Mouse (Mus musculus): ENCODE data around the gene Supt20.

Supt20 gene

GRCm38 (mm10) chr3:54708972-54709371 is 16.4 kb downstream of the Supt20 start:
- peak in 1 of 2 experiments; percentile 9 for DNase-seq

- DNase-seq = no peak
These were observed 21.6 kb downstream of the Supt20 start, which contains the start of gene Gm21958 for GRCm38 (mm10) chr3:54714253-54714652. Gm21958 (minus strand) TSS chr3:54714353.

- no peak for DNase-seq
These were observed 22.9 kb downstream of the Supt20 start for GRCm38 (mm10) chr3:54715461-54715860.

- no peak for DNase-seq
These were observed 24.7 kb downstream of the Supt20 start for GRCm38 (mm10) chr3:54717348-54717747.

- DNase-seq = no peak
These were observed 26.3 kb downstream of the Supt20 start for GRCm38 (mm10) chr3:54718947-54719346.

- DNase-seq = peak in 1 of 2 experiments; percentile 9
These were observed 31.3 kb downstream of the Supt20 start for GRCm38 (mm10) chr3:54723741-54724500.

GRCm38 (mm10) chr3:54725344-54725743 is 32.7 kb downstream of the Supt20 start:
- DNase-seq = no peak

- no peak for DNase-seq
These were observed 35.0 kb downstream of the Supt20 start for GRCm38 (mm10) chr3:54727588-54727987.

- no peak for DNase-seq
These were observed 35.5 kb downstream of the Supt20 start for GRCm38 (mm10) chr3:54728100-54728499.

- no peak for DNase-seq
These were observed 39.1 kb downstream of the Supt20 start for GRCm38 (mm10) chr3:54731626-54732150.

- no peak for DNase-seq
These were observed 39.8 kb downstream of the Supt20 start for GRCm38 (mm10) chr3:54732371-54732770.

GRCm38 (mm10) chr3:54734411-54735246 is 42.0 kb downstream of the Supt20 start:
- peak; percentile 82 to 84 for DNase-seq

- peak; percentile 78 to 79 for DNase-seq
These were observed 42.8 kb downstream of the Supt20 start, which contains the start of the genes Exosc8 and Alg5 for GRCm38 (mm10) chr3:54735247-54736046. Exosc8 (minus strand) TSS chr3:54735393. Alg5 (plus strand) TSS chr3:54735539.

GRCm38 (mm10) chr3:54736101-54736927 is 43.7 kb downstream of the Supt20 start:
- DNase-seq = no peak

GRCm38 (mm10) chr3:54737317-54737716 is 44.7 kb downstream of the Supt20 start:
- no peak for DNase-seq

GRCm38 (mm10) chr3:54741965-54742364 is 49.4 kb downstream of the Supt20 start:
- no peak for DNase-seq

GRCm38 (mm10) chr3:54745799-54746198 is 53.2 kb downstream of the Supt20 start:
- no peak for DNase-seq

GRCm38 (mm10) chr3:54753411-54753810 is 60.8 kb downstream of the Supt20 start:
- no peak for DNase-seq

GRCm38 (mm10) chr3:54755145-54756041 is 62.8 kb downstream of the Supt20 start, which contains the start of gene Smad9:
Smad9 (plus strand) TSS chr3:54755582.
- no peak for DNase-seq

GRCm38 (mm10) chr3:54756058-54756457 is 63.5 kb downstream of the Supt20 start:
- DNase-seq = no peak
